Comparison of ENCODE assay signal across 24 mouse cellular contexts in the genomic region with DNA sequence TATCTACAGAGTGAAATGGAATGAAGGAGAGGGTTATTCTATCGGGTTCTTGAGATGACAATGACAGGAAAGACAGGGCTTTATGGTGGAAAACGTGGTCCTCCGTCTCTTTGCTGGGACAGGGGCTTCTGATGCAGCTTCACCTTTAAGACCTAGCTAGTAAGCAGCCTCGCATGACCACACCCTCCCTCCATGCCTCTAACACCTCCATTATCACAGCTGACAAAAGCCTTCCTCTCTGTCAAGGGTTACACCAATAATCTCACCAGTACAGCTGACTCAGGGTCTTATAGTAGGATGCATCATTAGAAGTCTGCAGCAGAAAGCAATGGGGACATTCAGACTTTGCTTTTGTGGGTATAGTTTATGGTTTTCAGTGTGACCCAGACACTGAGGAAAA.
DNase-seq lines count a peak whose midpoint lies in the region; ATAC-seq and TF ChIP-seq lines count a peak whose summit lies in the region.
"Had no signal": no experiment of that assay in that cellular context is flagged by ENCODE, and none has a peak within 500 bp of the region (broad histone marks: within the 10 kb centered on the region; RNA-seq: fewer than 3 reads in every experiment).

No protein-coding gene starts in this region.

- H3K4me2 ChIP-seq in heart, embryonic 11.5 days = no peak overlapping the region
- no peak overlapping the region for H3K4me2 ChIP-seq in liver, postnatal 0 days (ENCODE audit: low read depth, low read length)
- peak overlapping the region; percentile 44 for H3K4me2 ChIP-seq in liver, embryonic 14.5 days (ENCODE audit: low read depth)
- H3K4me2 ChIP-seq: forebrain, embryonic 13.5 days; hindbrain, embryonic 14.5 days had no signal

- 54% methylated on average over 4 of the region's 4 CpGs for WGBS in heart, embryonic 11.5 days (ENCODE audit: insufficient replicate concordance)
- WGBS in liver, postnatal 0 days (ENCODE audit: insufficient replicate concordance) = 60% methylated on average over 4 of the region's 4 CpGs
- 36% methylated on average over 4 of the region's 4 CpGs for WGBS in liver, embryonic 14.5 days (ENCODE audit: insufficient replicate concordance)

- H3K4me1 ChIP-seq in heart, embryonic 11.5 days (ENCODE audit: control insufficient read depth, insufficient read depth, low read length) = peaks cover 28% of the 10 kb centered on the region
- H3K4me1 ChIP-seq in liver, postnatal 0 days (ENCODE audit: insufficient read depth) = peaks cover 55% of the 10 kb centered on the region
- H3K4me1 ChIP-seq in liver, embryonic 14.5 days (replicated peaks; ENCODE audit: control insufficient read depth in 2 of 2, insufficient read depth in 2 of 2, low read length in 1 of 2) = peaks cover 61 to 67% of the 10 kb centered on the region in 2 experiments

- peak; percentile 76 for ATAC-seq in heart, embryonic 11.5 days (replicated peaks; ENCODE audit: insufficient number of reproducible peaks, low FRiP score, low TSS enrichment)
- ATAC-seq in liver, postnatal 0 days = no peak
- ATAC-seq in liver, embryonic 14.5 days (ENCODE audit: insufficient read depth) = peak; percentile 57
- ATAC-seq: forebrain, embryonic 13.5 days; forebrain, embryonic 16.5 days; hindbrain, postnatal 0 days; inflammation-experienced regulatory T-cells, adult 6 months; Patski had no signal

- H3K27me3 ChIP-seq in heart, embryonic 11.5 days (ENCODE audit: control insufficient read depth, insufficient read depth, low read length) = peaks cover 5% of the 10 kb centered on the region; the same call in 1 of the 2 replicates
- H3K27me3 ChIP-seq in liver, postnatal 0 days (ENCODE audit: insufficient read depth, low read length) = no peaks in the 10 kb centered on the region
- no peaks in the 10 kb centered on the region for H3K27me3 ChIP-seq in liver, embryonic 14.5 days (ENCODE audit: control insufficient read depth, insufficient read depth, low read length)
- H3K27me3 ChIP-seq: CH12.LX; forebrain, embryonic 13.5 days; Patski had no signal

- no peak for TF ChIP-seq CTCF in liver, postnatal 0 days (IDR thresholded peaks at IDR 0.05; ENCODE audit: low read depth)
- TF ChIP-seq CTCF in liver, embryonic 14.5 days (IDR thresholded peaks at IDR 0.05; ENCODE audit: low read depth) = no peak

- TF ChIP-seq EP300 in liver, postnatal 0 days (IDR thresholded peaks at IDR 0.05; ENCODE audit: low read depth) = no peak
- no peak for TF ChIP-seq EP300 in liver, embryonic 14.5 days (IDR thresholded peaks at IDR 0.05; ENCODE audit: low read depth)

- peak overlapping the region; percentile 41; the same call in 1 of the 2 replicates for H3K27ac ChIP-seq in heart, embryonic 11.5 days (ENCODE audit: low read depth, low read length)
- no peak overlapping the region for H3K27ac ChIP-seq in liver, postnatal 0 days (ENCODE audit: low read depth)
- peak overlapping the region; percentile 92 for H3K27ac ChIP-seq in liver, embryonic 14.5 days
- H3K27ac ChIP-seq: forebrain, embryonic 10.5 days; forebrain, embryonic 13.5 days; hindbrain, embryonic 14.5 days; hindbrain, postnatal 0 days had no signal

- H3K4me3 ChIP-seq in heart, embryonic 11.5 days (ENCODE audit: low read depth, low read length) = no peak overlapping the region
- H3K4me3 ChIP-seq in liver, postnatal 0 days (ENCODE audit: low read depth, low read length) = no peak overlapping the region
- H3K4me3 ChIP-seq in liver, embryonic 14.5 days (ENCODE audit: insufficient read depth in 1 of 2, low read depth in 2 of 2, low read length in 2 of 2) = no peak overlapping the region
- H3K4me3 ChIP-seq: forebrain, embryonic 10.5 days; forebrain, embryonic 13.5 days had no signal

- no peaks in the 10 kb centered on the region for H3K36me3 ChIP-seq in heart, embryonic 11.5 days (ENCODE audit: control insufficient read depth, insufficient read depth, low read length)
- H3K36me3 ChIP-seq in liver, postnatal 0 days (replicated peaks; ENCODE audit: insufficient read depth, low read length) = no peaks in the 10 kb centered on the region; the same call in 1 of the 2 replicates
- no peaks in the 10 kb centered on the region for H3K36me3 ChIP-seq in liver, embryonic 14.5 days (replicated peaks; ENCODE audit: control insufficient read depth, insufficient read depth, low read depth)

- H3K9ac ChIP-seq in heart, embryonic 11.5 days (ENCODE audit: low read depth, low read length) = no peak overlapping the region
- no peak overlapping the region for H3K9ac ChIP-seq in liver, postnatal 0 days (replicated peaks)
- no peak overlapping the region; the same call in 1 of the 2 replicates for H3K9ac ChIP-seq in liver, embryonic 14.5 days (replicated peaks)
- H3K9ac ChIP-seq: forebrain, embryonic 13.5 days; hindbrain, embryonic 14.5 days had no signal

- DNase-seq in heart, postnatal 4 days = no peak
- DNase-seq in liver = peak; percentile 58
- DNase-seq in liver, postnatal 0 days = no peak
- peak in 1 of 3 experiments; percentile 44 for DNase-seq in liver, embryonic 14.5 days (ENCODE audit: low read depth in 3 of 3, low spot score in 3 of 3)
- no peak for DNase-seq in neural tube, embryonic 10.5 days (ENCODE audit: extremely low spot score, low spot score)
- DNase-seq in embryo, embryonic 10.5 days (ENCODE audit: low spot score) = no peak
- DNase-seq: adrenal gland, postnatal 10 days; adrenal gland, postnatal 36 days; B cell, adult 2 months; cerebellum, adult 11 months; cerebellum, postnatal 36 days; gastrocnemius, postnatal 10 days; gastrocnemius, postnatal 36 days; heart, postnatal 36 days had no signal

- no peaks in the 10 kb centered on the region for H3K9me3 ChIP-seq in heart, embryonic 11.5 days (replicated peaks; ENCODE audit: control insufficient read depth, low read length)
- H3K9me3 ChIP-seq in liver, postnatal 0 days (ENCODE audit: low read length) = no peaks in the 10 kb centered on the region
- no peaks in the 10 kb centered on the region for H3K9me3 ChIP-seq in liver, embryonic 14.5 days (ENCODE audit: control insufficient read depth, low read length)
- H3K9me3 ChIP-seq: forebrain, embryonic 10.5 days; forebrain, embryonic 13.5 days; G1E had no signal
